Mouse (Mus musculus) frontal cortex, postnatal 25 days (tissue): ENCODE data around the gene Tns4.

Experiments used
- DNase-seq, 2 experiments: peaks; one replicate each; pipeline ENCODE4 v3.0.0; 2022; ENCODE audit warnings: low spot score in 2 of 2

Tns4 gene

GRCm38 (mm10) chr11:99118420-99118819 lies 29.3 kb upstream of the Tns4 start:
- DNase-seq = no peak

- no peak for DNase-seq
Observed at GRCm38 (mm10) chr11:99117907-99118306, 28.8 kb upstream of the Tns4 start.

- no peak for DNase-seq
Observed at GRCm38 (mm10) chr11:99115940-99116339, 26.8 kb upstream of the Tns4 start.

- no peak for DNase-seq
Observed at GRCm38 (mm10) chr11:99113111-99113510, 24.0 kb upstream of the Tns4 start.

GRCm38 (mm10) chr11:99112700-99113099 lies 23.6 kb upstream of the Tns4 start:
- DNase-seq = no peak

GRCm38 (mm10) chr11:99111631-99112030 lies 22.5 kb upstream of the Tns4 start:
- DNase-seq = no peak

GRCm38 (mm10) chr11:99111155-99111554 lies 22.0 kb upstream of the Tns4 start:
- DNase-seq = peak; percentile 40 to 49

- DNase-seq = no peak
Observed at GRCm38 (mm10) chr11:99110370-99111110, 21.4 kb upstream of the Tns4 start.

- DNase-seq = no peak
Observed at GRCm38 (mm10) chr11:99108296-99108695, 19.2 kb upstream of the Tns4 start.

- no peak for DNase-seq
Observed at GRCm38 (mm10) chr11:99105981-99106726, 17.0 kb upstream of the Tns4 start.

GRCm38 (mm10) chr11:99104609-99105410 lies 15.7 kb upstream of the Tns4 start:
- no peak for DNase-seq

GRCm38 (mm10) chr11:99102575-99103270 lies 13.6 kb upstream of the Tns4 start:
- no peak for DNase-seq

- no peak for DNase-seq
Observed at GRCm38 (mm10) chr11:99101693-99102092, 12.6 kb upstream of the Tns4 start.

GRCm38 (mm10) chr11:99100215-99100614 lies 11.1 kb upstream of the Tns4 start:
- DNase-seq = no peak

GRCm38 (mm10) chr11:99099516-99099915 lies 10.4 kb upstream of the Tns4 start:
- no peak for DNase-seq

GRCm38 (mm10) chr11:99098924-99099323 lies 9.8 kb upstream of the Tns4 start:
- DNase-seq = no peak

- DNase-seq = no peak
Observed at GRCm38 (mm10) chr11:99096996-99097774, 8.1 kb upstream of the Tns4 start.

GRCm38 (mm10) chr11:99096417-99096816 lies 7.3 kb upstream of the Tns4 start:
- no peak for DNase-seq

GRCm38 (mm10) chr11:99095759-99096158 lies 6.7 kb upstream of the Tns4 start:
- DNase-seq = no peak

GRCm38 (mm10) chr11:99094911-99095676 lies 6.0 kb upstream of the Tns4 start:
- DNase-seq = no peak
